Mouse (Mus musculus): ENCODE data around the gene Acaca. TPM values are rescaled to one million over a fixed set of nuclear protein-coding genes. Genes with fewer than 3 reads are reported as not detected.

The Acaca gene
- polyA plus RNA-seq, 1 experiment from 2014 or later, result 38.7 TPM

DNA sequence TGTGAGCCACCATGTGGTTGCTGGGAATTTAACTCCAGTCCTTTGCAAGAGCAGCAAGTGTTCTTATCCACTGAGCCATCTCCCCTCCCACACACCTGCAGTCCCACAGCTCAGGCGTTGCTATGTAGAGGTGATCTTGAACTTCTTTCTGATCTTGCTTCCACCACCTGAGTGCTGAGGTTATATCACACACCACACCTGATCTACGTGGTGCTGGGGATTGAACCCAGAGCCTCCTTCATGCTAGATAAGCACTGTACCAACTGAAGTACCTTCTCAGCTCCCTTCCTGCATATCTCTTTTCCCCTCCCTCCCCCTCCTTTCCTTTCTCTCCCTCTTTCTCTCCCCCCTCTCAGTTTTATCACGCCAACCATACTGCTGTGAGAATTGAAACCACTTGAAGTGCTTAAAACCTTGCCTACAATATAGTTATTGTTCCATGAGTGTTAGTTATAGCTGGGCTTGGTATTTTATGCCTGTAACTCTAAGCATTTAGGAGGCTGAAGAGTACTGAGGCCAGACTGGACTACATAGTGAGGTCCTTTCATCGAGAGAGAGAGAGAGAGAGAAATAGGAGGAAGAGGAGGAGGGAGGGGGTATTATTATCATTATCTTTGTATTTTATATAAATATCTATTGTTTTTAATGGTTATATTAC, 128.7 kb downstream of the Acaca start:
- 88% methylated on average over 4 of the region's 4 CpGs for WGBS
- Histone ChIP-seq H3K27me3 (no peaks in the 10 kb centered on the region; the same call in 1 of the 2 replicates), H3K36me3 (peaks cover 38% of the 10 kb centered on the region), H3K27ac (replicated peaks) (no peak overlapping the region), H3K9ac (replicated peaks) (no peak overlapping the region), H3K4me2 (replicated peaks) (no peak overlapping the region), H3K4me3 (no peak overlapping the region), H3K4me1 (no peaks in the 10 kb centered on the region), H3K9me3 (no peaks in the 10 kb centered on the region)
- ATAC-seq (ENCODE audit: low FRiP score, low read depth), result no peak

DNA sequence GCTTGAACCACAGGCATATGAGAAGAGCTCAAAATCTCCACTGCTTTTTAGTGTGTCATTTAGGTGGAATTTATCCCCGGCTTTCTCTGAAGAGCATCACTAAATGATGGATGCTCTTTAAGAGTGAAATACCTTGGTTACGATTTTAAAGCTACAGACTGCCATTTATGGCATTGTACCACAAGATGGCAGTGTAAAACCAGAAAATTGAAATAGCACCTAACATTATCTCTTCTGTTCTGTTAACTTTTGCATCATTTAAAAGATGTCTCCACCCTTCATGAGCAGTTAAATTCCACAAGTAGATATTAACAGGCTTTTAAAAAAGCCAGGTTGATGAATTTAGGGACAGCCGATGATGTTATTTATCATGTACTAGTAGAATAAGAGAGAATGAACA, 135.0 kb downstream of the Acaca start:
- no peak for ATAC-seq (ENCODE audit: low FRiP score, low read depth)
- H3K36me3 ChIP-seq, result peaks cover 53% of the 10 kb centered on the region
- no peaks in the 10 kb centered on the region for H3K9me3 ChIP-seq
- WGBS, result 70% methylated on average over 3 of the region's 3 CpGs
- no peak overlapping the region for H3K9ac ChIP-seq (replicated peaks)
- H3K4me1 ChIP-seq, result no peaks in the 10 kb centered on the region
- no peak overlapping the region for H3K27ac ChIP-seq (replicated peaks)
- no peaks in the 10 kb centered on the region for H3K27me3 ChIP-seq
- H3K4me3 ChIP-seq, result no peak overlapping the region
- no peak overlapping the region for H3K4me2 ChIP-seq (replicated peaks)

DNA sequence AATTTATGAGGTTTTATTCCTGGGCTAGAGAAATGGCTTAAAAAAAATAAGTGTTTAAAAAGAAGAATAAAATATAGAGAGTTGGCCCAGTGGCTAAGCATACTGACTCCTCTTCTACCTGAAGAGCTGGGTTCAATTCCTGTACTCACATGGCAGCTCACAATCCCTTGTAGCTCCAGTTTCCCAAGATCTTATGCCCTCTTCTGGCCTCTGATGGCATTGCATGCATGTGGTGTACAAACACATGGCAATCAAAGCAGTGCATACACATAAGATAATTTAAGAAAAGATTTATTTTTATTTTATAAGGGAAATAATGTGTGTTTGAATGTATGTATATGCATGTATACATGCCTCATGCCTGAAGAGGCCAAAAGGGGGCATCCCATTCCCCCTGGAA, 138.6 kb downstream of the Acaca start:
- Histone ChIP-seq H3K9me3 (no peaks in the 10 kb centered on the region), H3K36me3 (peaks cover 39% of the 10 kb centered on the region), H3K9ac (replicated peaks) (no peak overlapping the region), H3K27me3 (no peaks in the 10 kb centered on the region), H3K4me1 (peaks cover 13% of the 10 kb centered on the region), H3K27ac (replicated peaks) (no peak overlapping the region), H3K4me3 (no peak overlapping the region), H3K4me2 (replicated peaks) (no peak overlapping the region)
- no peak for ATAC-seq (ENCODE audit: low FRiP score, low read depth)

DNA sequence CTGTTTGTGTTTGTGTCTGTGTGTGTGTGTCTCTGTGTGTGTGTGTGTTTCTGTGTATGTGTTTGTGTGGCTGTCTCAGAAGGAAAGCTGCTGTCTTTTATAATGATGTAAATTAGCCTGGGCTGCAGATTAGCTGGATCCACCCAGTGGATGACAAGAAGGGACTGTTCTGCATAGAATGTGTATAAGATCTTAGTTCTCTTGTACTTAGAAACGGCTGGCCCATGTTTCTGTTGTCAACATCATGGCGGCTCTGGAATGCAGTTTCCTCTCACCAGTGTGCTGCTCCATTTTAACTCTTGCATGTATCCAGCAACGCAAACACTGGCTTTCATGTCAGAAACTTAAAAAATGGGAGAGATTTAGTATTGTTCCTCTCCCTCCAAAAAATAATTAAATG, 141.0 kb downstream of the Acaca start:
- Histone ChIP-seq H3K27ac (replicated peaks) (peak overlapping the region; percentile 83; the same call in 1 of the 2 replicates), H3K9me3 (no peaks in the 10 kb centered on the region), H3K27me3 (no peaks in the 10 kb centered on the region), H3K4me1 (peaks cover 13% of the 10 kb centered on the region), H3K9ac (replicated peaks) (no peak overlapping the region), H3K4me3 (no peak overlapping the region), H3K36me3 (peaks cover 35% of the 10 kb centered on the region), H3K4me2 (replicated peaks) (no peak overlapping the region)
- WGBS, result 57% methylated on average over 3 of the region's 3 CpGs
- no peak for ATAC-seq (ENCODE audit: low FRiP score, low read depth)

DNA sequence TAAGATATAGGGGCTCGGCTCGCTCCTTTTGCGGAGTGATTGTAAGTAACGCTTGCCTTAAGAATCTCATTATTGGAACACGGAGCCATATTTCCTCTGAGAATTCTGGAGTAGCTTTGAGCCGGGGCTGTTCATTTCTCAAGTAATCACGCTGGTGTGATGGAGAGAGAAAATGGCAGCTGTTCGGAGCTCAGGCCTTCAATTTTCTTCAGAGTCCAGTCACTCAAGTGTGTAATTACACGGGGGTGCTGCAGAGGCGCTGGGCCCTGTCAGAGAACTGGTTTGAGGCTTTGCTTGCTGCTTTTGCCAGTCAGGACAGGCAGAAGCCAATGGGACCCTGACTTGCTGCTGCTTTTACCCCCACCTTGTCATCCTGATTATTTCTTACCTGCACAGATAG, 142.5 kb downstream of the Acaca start:
- H3K4me1 ChIP-seq, result peaks cover 19% of the 10 kb centered on the region
- H3K4me3 ChIP-seq, result no peak overlapping the region
- ATAC-seq (ENCODE audit: low FRiP score, low read depth), result no peak
- H3K27me3 ChIP-seq, result no peaks in the 10 kb centered on the region
- no peaks in the 10 kb centered on the region for H3K9me3 ChIP-seq
- no peak overlapping the region for H3K9ac ChIP-seq (replicated peaks)
- no peak overlapping the region for H3K4me2 ChIP-seq (replicated peaks)
- WGBS, result 38% methylated on average over 10 of the region's 10 CpGs
- H3K36me3 ChIP-seq, result peaks cover 25% of the 10 kb centered on the region
- H3K27ac ChIP-seq (replicated peaks), result peak overlapping the region; percentile 83

DNA sequence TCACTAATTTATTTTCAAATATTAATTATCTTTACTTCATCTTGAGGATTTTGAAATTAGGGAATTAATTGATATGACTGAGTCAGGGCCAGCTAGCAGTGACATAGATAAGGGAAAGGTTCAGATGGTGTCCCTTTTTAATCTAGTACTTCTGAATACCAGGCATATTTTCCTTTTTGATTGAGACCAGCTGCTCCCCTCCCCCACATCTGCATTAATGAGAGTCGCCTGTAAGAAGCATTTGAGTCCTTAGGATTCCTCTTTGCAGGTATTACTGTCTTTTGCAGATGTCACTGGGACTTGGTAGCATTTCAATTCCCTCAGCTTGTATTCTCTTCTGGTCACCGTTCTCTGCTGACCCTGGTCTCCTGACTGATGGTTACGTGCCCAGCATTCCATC, 143.1 kb downstream of the Acaca start:
- 61% methylated on average over 3 of the region's 3 CpGs for WGBS
- Histone ChIP-seq H3K9me3 (no peaks in the 10 kb centered on the region), H3K27me3 (no peaks in the 10 kb centered on the region), H3K4me2 (replicated peaks) (no peak overlapping the region), H3K4me1 (peaks cover 25% of the 10 kb centered on the region), H3K4me3 (no peak overlapping the region), H3K9ac (replicated peaks) (no peak overlapping the region), H3K27ac (replicated peaks) (peak overlapping the region; percentile 83), H3K36me3 (peaks cover 20% of the 10 kb centered on the region)
- ATAC-seq (ENCODE audit: low FRiP score, low read depth), result no peak

DNA sequence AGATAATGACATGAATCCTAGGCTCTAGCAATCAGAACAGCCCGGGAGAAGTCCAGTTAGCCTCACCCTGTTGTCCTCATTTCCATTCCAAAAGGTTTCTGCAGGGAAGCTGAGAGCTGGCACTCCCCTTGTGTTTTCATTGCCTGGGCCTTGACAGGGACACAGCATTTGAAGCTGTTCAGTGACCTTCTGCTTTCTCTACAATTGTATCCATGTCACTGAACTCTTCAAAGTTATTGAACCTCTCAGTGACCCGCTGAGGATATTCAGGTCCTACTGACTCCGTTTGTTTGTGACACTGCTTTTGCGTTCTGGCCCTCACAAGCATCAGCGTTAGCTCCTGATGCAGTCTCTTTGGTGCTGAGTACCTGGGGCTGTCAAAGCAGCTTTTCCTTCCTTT, 147.5 kb downstream of the Acaca start:
- Histone ChIP-seq H3K4me1 (peaks cover 24% of the 10 kb centered on the region), H3K36me3 (peaks cover 5% of the 10 kb centered on the region; the same call in 1 of the 2 replicates), H3K4me2 (replicated peaks) (0 out of 2 replicates have a peak overlapping the region, but pooled peaks have one; percentile 17), H3K9ac (replicated peaks) (no peak overlapping the region), H3K27me3 (no peaks in the 10 kb centered on the region), H3K4me3 (no peak overlapping the region), H3K9me3 (no peaks in the 10 kb centered on the region), H3K27ac (replicated peaks) (peak overlapping the region; percentile 71)
- WGBS, result 11% methylated on average over 5 of the region's 5 CpGs
- ATAC-seq (ENCODE audit: low FRiP score, low read depth), result no peak

DNA sequence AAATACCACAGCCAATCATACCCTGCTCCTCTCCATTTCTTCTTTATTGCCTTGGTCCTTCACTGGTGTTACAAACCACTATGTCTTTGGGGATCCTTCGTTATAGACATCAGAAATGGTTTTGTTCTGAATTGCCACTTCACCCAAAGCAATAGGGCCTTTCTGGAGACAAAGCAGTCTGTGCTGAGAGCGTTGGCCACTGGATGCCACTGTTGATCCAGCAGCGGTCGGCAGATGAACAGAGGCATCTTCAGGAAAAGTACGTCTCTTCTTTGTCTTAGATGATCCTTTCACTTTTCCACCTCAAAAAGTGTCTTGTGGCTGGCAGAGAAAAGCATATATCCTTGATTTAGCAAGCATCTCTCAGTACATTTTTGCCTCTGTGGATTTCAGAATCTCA, 151.8 kb downstream of the Acaca start:
- Histone ChIP-seq H3K27me3 (no peaks in the 10 kb centered on the region), H3K4me1 (peaks cover 23% of the 10 kb centered on the region), H3K4me3 (no peak overlapping the region), H3K36me3 (peaks cover 3% of the 10 kb centered on the region; the same call in 1 of the 2 replicates), H3K4me2 (replicated peaks) (no peak overlapping the region), H3K9me3 (no peaks in the 10 kb centered on the region), H3K27ac (replicated peaks) (peak overlapping the region; percentile 52; the same call in 1 of the 2 replicates), H3K9ac (replicated peaks) (no peak overlapping the region)
- no peak for ATAC-seq (ENCODE audit: low FRiP score, low read depth)
- 48% methylated on average over 5 of the region's 5 CpGs for WGBS

DNA sequence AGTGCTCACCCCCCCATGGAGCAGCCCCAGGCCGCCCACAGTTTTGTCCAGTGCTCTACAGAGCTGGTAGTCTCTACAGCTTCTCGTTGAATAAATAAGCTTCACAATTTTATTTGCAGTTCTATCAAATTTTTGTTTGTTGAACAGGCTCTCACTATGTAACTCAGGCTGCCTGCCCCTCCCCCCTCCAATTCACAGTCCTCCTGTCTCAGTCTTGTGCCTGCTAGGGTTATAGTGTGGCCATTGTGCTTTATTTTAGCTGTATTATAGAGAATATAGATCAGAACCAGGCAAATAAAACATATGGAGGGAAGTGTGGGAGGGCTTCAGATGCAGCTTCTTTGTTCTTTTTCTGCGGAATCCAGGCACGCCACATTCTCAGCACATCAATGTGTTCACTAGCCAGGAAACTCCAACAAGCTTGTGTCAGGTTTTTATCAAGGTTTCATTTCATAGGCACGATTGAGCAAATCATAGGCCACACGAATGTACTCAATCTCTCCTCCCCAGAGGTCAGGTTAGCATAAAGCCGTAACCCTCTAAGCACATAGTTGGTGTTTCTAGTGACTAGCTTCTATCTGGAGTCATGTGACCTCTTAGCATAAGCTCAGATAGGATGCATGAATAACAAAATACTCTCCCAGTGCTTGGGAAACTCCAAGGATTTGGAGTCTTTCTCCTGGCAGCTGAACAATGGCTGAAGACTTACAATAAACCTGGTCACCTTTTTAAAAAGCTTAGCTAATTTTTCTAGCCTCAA, 153.7 kb downstream of the Acaca start:
- Histone ChIP-seq H3K9ac (replicated peaks) (no peak overlapping the region), H3K9me3 (no peaks in the 10 kb centered on the region)
- peak; percentile 58; the same call in 1 of the 2 replicates for ATAC-seq (ENCODE audit: low FRiP score, low read depth)

DNA sequence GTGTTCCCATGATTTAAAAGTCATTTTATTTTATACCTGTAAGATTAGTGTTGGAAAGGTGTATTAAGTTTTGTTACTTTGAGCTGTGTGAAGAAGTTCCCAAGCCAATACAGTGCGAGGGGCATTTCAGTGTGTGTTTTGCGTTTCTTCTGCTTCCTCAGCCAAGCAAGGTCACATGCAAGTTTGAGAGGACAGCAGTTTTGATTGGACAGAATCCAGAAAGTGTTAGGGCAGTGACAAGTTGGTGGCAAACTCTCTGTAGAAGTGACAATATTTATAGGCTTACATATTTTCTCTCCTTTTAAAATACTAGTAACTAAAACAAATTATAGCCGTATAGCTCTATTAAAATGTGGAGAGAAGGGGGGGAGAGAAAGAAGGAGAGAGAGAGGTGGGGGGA, 161.3 kb downstream of the Acaca start:
- Histone ChIP-seq H3K27ac (replicated peaks) (no peak overlapping the region), H3K9ac (replicated peaks) (no peak overlapping the region), H3K9me3 (no peaks in the 10 kb centered on the region), H3K27me3 (no peaks in the 10 kb centered on the region), H3K36me3 (peaks cover 3% of the 10 kb centered on the region; the same call in 1 of the 2 replicates), H3K4me1 (peaks cover 4% of the 10 kb centered on the region; the same call in 1 of the 2 replicates), H3K4me2 (replicated peaks) (no peak overlapping the region), H3K4me3 (no peak overlapping the region)
- WGBS, result 86% methylated on average over 3 of the region's 3 CpGs
- ATAC-seq (ENCODE audit: low FRiP score, low read depth), result no peak

More for the DNA sequence above, 153.7 kb downstream of the Acaca start:
- H3K4me1 ChIP-seq, result peaks cover 12% of the 10 kb centered on the region
- H3K4me2 ChIP-seq (replicated peaks), result no peak overlapping the region; the same call in 1 of the 2 replicates
- peak overlapping the region; percentile 77 for H3K27ac ChIP-seq (replicated peaks)
- H3K4me3 ChIP-seq, result no peak overlapping the region
- peaks cover 3% of the 10 kb centered on the region; the same call in 1 of the 2 replicates for H3K36me3 ChIP-seq
- 45% methylated on average over 7 of the region's 7 CpGs for WGBS
- H3K27me3 ChIP-seq, result no peaks in the 10 kb centered on the region

DNA sequence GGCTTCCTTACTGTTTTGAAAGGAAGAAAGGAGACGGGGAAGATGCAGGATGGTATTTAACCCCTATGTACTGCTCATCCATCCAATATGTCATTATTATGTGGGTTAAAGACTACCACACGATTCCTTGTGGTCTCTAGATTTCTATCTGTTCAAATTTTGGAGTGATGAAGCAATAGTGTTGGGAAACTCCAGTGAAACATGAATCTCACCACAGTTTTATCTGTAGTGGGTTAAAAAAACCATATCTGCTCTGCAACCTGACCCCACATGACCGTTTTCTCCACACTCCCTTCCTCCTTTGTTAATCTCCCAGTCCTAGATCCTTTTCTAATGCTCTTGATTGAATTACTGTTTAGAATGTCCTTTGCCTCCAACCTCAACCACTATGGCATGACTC, 163.1 kb downstream of the Acaca start:
- 81% methylated on average over 3 of the region's 3 CpGs for WGBS
- Histone ChIP-seq H3K36me3 (peaks cover 6% of the 10 kb centered on the region; the same call in 1 of the 2 replicates), H3K4me3 (no peak overlapping the region), H3K4me1 (no peaks in the 10 kb centered on the region), H3K27me3 (no peaks in the 10 kb centered on the region), H3K4me2 (replicated peaks) (no peak overlapping the region), H3K9ac (replicated peaks) (no peak overlapping the region), H3K9me3 (no peaks in the 10 kb centered on the region), H3K27ac (replicated peaks) (no peak overlapping the region)
- ATAC-seq (ENCODE audit: low FRiP score, low read depth), result no peak

DNA sequence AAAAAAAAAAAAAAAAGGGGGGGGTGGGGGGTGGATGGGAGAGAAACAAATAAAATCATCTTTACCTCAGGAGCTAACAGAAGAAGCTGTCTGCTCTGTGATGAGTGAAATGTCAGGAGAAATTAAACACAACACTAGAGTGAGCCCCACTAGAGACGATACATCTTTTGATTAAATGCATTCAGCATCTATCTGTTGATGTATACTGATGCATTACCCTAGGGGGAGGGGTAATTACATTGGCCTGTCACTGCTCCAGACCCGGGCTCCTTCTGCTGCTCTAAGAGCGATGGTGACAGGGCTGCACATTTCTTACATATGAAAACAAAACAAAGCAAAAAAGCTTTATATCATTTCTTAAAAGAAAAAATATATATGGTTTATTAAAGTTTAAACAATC, 163.8 kb downstream of the Acaca start:
- Histone ChIP-seq H3K9ac (replicated peaks) (no peak overlapping the region), H3K27me3 (no peaks in the 10 kb centered on the region), H3K4me1 (no peaks in the 10 kb centered on the region), H3K4me3 (no peak overlapping the region), H3K4me2 (replicated peaks) (no peak overlapping the region), H3K27ac (replicated peaks) (no peak overlapping the region), H3K9me3 (no peaks in the 10 kb centered on the region), H3K36me3 (peaks cover 6% of the 10 kb centered on the region; the same call in 1 of the 2 replicates)
- ATAC-seq (ENCODE audit: low FRiP score, low read depth), result no peak
- 71% methylated on average over 3 of the region's 3 CpGs for WGBS

Data from midbrain, embryonic 12.5 days (tissue).